Mouse (Mus musculus) right cerebral cortex, postnatal 36 days (tissue): ENCODE data around the gene Nxn.
A peak's percentile ranks its signal among the peaks of the same experiment; 100 is the strongest.

Experiments
- DNase-seq, 2 experiments: peaks; one replicate each; pipeline ENCODE4 v3.0.0; 2022; ENCODE audit warnings: low spot score in 2 of 2, mixed read lengths in 1 of 2

The Nxn gene

DNA sequence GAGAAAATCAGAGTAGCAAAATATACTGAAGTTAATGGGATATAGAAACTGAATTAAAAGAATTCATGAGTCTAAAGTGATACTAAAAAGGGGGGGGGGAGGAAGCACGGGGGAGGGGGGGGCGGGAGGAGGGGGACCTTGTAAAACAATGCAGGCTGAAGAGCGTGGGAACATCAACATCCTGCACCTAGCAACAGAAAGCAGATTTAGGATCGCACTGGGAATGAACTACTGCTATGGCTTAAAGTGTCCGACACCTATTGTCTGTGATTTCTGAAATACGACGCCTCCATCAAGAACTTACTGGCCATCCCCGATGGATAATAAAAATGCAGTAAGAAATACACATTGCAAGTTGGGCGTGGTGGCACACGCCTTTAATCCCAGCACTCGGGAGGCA is 95.6 kb downstream of the Nxn start:
- DNase-seq, result no peak

DNA sequence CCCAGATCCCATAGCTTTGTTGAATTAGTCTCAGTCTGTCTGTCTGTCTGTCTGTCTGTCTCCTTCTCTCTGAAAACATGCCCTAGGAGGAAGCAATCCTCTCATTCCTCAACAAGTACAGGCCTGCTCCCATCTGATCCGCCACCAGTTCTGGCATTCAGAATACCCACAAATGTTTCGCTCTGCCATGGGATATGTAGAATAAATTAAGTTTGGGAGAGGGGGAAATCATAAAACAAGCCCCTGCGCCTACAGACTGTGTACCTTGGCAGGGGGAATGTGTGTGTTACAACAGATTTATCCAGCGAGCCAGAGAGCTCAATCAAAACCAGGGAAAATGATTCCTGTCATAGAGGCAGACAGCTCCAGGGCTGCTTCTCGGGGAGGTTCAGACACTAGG is 98.1 kb downstream of the Nxn start:
- no peak for DNase-seq

DNA sequence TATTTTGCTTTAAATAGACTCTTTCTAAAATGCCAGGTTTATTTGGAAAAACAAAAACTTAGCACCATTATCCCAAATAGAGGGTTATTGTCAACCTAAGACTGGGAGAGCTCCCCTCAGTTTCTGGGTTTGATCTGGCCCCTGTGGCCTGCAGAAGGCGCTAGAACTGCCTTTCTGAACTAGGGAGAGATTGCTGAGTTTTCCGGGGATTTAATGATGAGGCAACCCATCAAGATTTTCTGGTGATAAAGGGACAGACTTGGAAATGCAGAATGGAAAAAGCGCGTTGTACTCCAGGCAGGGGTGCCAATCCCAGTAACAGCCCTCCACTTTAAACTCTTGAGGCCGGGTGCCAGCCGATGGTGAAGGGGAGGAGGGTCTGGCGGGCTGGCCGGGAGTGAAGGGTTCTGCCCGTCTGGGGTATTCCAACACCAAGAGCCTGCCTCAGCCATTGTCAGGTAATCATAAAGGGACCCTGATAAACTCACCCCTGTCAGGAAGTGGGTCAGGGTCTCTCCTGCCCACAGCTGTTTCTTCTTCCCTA is 100.4 kb downstream of the Nxn start:
- no peak for DNase-seq

DNA sequence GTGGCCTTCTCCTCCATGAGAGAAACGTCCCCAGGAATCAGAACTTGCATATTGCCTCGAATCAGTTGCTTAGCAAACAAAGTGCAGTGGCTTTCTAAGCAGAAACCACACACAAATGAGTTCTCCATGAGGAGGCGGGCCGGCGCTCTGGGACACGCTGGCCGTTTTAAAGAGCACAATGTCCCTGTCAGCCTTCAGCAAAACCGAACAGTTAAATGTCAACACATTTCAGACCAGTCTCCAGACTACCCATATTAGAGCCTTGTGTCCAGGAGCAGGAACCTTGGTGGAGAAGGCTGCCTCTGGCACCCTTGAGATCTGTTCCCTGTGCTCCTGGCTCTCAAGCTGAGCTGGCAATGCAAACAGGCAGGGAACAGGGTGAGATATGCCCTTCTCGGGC is 101.7 kb downstream of the Nxn start:
- no peak for DNase-seq

DNA sequence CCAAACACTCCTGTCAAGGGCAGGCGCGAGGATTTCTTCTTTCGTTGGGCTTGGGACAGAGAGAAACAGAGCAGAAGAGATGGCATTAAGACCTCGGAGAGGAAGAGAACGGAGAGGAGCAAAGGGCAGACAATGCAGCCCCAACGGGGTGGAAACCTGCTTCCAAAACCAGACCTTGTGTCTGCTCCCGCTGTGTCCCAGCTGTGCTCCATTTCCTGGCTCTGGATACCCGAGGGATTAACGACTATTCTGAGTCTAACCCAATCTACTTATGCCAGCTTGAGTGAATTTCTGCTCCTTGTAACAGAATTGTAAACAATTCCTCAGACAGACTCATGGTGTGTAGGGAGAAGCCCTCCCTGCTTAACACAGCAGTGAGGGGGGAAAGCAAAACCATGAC is 104.1 kb downstream of the Nxn start:
- DNase-seq, result no peak

DNA sequence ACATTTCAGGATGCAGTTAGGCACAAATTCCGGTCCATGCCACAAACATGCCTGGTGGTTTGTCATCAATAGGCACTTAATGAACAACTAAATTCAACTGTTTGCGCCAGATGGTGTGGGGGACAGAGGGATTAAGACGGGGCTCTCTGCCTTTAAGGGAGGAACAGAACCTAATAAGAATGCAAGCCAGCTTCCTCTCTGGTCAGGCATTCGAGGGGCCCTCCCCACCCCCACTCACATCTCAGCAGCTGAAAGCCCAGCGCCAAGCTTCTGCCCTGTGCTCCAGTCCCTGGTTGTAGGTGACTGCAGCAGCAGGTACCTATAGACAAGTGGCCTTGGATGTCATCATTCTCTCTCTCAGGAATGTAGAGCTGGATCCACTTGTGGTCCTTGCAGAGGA is 104.9 kb downstream of the Nxn start:
- no peak for DNase-seq

DNA sequence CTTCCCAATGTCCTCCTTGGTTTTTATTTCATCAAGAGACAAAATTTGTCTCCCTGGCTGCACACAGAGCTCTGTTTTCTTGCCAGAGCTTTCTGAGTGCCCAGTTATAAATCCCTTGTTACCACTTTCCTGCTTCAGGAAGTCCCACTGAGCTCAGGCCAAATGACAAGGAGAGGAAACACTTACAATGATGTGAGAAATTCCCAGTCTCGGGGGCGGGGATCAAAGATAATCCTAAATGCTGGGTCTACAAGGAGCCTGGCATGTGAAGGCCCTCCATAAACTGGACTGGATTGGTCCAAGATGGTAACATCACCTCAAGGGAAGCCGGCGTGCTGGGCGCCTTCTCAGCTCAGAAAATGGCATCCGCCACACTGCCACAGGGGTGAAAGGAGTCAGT is 106.1 kb downstream of the Nxn start:
- DNase-seq, result no peak

DNA sequence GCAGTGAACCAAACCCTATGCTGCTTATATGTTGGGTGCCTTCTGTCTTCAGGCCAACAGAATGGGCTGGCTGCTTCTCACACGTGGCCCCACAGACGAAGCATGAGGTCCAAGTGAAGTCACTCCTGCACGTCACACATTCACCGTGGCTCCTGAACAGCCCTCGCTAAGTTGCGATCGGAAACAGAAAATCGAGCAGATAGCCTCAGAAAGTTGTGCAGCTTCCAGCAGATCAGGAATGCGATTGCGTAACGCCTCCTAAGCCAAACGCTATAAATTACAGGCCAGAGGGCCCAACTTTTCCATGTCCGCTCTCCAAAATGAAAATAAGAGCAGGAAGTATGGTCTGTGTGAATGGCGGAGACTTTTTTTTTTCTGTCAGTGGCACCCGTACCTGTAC is 106.5 kb downstream of the Nxn start:
- no peak for DNase-seq

DNA sequence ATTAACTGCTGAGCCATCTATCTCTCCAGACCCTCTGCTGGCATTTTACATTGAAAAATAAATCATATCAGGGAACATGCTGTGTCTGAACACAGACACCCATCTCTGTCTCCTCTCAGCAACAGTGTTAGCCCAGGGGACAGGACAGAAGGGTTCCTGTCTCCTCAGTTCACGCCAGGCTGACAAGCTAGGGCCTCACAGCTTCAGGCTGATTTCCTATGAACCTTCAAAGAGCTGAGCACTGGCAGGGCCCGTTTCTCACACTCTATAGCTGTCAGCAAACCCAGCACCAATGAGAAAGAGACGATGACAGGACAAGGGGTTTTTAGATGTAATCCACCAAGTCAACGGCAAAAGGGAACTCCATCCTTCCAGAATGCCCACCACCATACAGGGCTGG is 107.0 kb downstream of the Nxn start:
- DNase-seq, result no peak

DNA sequence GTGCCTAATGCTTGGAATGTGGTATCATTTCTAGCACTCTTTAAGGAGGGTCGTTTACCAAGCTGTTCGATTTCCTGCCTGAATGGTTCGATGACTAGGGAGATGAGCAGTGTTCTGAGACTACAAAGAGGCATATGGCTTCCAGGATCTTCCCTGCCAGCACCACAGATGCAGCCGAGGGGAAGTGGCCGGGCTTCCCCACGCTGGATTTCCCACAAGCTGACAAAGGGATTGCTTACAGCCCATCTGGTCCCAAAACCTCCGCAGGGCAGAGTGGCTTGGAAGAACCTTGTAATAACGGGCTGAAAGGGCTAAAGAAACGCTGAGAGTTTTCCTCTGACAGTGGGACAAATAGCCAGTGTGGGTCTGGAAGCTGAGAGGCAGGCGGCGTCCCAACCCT is 108.6 kb downstream of the Nxn start:
- DNase-seq, result peak; percentile 24 to 25

DNA sequence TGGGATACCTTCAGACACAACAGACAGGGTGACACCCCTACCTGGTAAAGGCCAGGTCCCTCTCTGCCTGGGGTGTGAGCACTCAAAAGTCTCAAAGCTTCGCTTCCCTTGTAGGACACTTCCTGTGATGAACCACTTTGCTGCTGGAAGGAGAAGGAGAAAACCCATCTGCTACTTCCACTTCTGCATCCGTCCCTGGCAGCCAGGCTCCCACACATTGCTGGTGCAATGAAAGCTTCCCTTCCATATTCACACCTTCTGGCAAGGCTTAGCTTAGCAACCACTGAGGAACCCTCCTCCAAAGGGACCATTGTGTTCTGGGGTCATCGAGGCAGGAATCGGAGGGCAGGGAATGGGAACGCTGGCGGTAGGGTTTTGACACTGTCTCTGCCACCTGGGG is 110.3 kb downstream of the Nxn start:
- DNase-seq, result peak; percentile 22 to 23

DNA sequence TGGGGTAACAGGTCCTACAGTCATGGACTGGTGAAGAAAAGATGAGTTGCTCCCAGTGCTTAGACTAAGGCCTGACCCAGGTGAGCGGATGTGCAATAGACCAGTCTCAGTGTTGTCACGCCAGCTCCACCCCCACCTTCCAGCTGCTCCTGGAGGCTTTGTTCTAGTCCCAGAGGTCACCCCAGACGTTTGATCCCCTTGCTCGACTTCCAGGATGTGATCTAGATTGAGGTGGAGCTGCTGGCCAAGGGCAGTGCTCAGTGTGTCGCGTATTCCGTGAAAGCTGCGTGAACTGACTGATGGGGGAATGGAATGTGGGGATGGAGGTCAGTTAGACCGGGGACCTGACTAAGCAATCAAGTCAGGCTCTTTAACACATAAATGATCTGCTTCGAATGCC is 111.6 kb downstream of the Nxn start:
- DNase-seq, result no peak

DNA sequence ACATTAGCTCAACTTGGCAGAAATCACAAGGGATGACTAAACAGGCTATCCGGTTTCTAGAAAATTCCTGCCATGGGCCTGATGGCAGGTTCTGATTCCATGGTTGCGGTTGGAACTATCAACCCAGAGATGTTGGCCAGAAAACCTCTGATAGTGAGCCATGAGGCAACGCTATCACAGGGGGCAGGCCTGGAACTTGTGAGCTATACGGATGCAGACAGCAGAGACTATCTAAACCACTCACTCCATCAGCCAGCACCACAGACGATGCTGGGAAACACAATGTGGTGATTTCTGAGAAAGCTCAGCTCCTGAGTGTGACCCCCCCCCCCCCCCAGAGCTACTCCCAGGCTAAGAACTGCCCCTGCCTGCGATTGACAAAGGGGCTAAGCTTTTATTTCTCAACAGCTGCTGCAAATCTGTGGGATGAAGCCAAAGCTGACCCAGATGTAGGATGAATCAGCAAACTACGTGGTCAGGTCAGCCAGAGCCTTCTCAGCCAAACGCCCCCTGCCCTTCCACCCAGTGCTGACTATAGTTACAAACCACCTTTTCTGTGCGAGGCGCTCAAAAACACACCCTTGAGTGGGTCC is 112.3 kb downstream of the Nxn start:
- DNase-seq, result no peak

DNA sequence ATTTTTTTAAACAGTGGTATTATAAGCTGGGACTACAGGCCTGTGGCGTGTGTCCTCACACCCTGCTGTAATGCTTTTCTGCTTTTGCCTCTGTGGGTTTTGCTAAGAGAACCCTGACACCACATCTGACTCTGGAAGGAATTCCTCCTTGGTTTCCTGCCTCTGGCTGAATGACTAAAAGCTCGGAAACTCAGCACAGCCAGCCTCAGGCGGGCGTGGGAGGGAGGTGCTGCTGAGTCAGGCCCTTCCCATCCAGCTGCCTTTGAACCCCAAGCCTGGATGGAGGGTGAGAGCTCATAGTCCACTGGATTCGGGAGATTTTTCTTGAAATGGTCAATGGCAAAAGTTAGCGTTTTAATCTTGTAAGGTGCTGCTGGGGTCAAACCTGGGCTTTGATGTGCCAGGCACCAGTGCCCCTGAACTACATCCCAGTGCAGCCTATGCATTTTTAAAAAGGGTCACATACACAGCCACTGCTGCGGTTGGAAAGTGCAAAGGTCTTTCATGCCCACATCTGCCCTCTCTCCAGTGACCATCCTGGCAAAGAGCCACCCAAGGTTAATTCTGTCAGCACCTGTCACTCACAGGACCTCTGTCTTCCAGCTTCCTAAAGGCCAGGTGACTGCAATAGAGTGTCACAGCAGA is 113.4 kb downstream of the Nxn start:
- no peak for DNase-seq

DNA sequence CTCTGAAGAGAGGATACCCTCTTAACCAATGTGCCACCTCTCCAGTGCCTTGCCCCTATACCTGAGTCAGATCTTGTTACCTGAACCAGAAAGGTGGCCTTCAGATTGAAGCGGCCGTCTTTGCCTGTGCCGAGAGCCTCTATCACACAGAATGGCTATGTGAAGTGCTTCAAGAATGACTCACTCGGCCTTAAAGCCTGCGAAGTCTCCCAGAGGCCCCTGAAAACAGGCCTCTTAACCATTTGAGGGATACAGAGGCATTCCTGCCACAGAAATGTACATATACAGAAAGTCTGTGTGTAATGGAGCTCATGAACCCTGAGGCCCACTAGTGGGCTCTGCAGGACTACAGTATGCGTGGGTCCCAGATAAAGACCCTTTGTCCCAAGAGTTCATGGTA is 115.1 kb downstream of the Nxn start:
- no peak for DNase-seq

DNA sequence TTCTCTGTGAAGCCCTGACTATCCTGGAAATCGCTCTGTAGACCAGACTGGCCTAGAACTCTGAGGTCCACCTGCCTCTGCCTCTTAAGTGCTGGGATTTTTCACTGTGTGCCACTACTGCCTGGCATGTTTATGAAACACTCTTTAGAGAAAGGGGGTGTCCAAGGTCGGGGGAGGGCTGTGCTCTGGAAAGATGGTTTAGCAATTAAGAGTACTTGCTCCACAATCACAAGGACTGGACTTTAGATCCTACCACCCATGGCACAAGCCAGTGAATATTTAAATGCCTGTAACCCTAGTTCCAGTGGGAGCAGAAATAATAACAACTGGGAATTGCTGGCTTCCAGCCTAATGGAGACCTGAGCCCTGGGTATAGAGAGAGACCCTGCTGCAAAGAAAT is 119.0 kb downstream of the Nxn start:
- no peak for DNase-seq

DNA sequence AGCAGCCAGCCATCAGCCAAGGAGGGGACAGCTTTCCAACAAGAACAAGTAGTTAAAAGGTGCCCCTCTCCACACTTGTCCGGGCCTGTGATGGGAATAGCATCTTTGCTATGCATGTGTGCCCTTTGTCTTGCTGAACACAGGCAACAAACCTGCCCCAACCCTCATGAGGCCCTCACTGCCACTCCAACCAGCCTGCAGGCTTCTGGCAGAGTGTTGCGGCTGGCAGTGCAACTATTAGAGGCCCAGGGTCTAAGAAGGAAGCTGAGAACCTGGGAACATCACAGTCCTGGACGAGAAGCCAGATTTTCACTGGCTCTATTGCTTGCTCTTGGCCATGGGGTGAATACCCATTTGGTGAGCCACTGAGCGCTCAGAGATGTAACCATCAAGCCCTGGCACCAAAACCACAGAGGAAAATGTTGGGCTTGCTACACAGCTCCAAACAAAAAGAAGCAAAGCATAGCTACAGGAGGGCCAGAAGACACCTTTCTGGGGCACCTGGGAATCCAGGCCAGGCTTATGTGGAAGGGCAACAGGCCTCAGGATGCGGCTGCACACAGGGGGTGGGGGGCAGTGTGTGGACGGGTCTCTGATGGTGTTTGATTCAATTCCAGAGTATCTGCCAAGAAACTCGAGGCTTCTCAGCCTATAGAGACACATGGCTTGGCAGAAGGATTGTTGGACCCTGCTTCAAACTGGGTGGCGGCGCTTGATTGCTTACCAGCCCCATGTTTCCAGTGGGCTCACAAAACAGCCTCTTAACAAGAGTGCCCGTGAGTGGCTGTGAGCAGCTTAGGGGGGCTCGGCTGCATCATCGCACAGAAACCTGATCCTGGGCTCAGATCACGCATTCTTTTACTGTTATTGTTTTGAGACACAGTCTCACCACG is 119.7 kb downstream of the Nxn start:
- DNase-seq, result no peak

DNA sequence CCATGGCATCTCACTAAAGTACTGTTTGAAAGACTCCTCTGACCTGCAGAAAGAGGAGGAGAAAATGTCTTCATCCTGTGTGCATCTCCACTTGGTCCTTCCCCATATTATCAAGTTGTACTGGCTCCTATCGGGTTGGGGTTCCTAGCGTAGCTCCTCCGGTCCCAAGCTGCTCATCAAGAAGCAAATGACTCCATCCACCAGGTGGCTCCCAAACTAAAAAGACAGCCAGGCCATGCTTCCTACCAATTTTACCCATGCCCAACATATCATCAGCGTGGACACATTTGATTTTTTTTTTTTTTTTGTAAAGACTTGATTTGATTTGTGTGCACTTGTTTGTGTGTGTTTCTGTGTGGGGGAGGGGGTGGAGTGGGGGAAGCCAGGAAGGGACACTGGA is 126.5 kb downstream of the Nxn start:
- DNase-seq, result no peak

DNA sequence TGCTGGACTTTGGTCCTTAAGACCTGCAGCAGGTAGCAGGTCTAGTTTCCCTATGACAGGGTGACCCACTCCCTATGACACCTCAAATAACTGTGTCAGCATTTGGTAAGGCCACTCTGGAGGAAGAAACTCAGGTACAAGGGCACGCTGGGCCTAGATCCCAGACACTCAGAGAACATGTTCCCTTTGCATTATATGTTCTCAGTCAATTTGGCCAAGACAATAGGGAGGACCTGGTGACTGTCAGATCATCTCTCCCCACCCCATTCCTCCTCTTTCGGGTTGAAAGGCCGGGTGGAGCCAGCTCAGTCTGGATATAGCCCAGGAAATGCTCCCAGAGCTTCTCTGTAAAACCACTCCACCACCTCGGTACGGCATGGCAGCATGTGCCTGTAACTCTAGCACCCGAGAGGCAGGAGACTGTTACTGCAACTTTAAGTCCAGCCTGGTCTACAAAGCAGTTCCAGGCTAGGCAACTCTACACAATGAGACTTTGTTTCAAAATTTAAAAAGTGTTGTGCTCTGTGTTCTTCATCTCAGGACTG is 130.3 kb downstream of the Nxn start:
- DNase-seq, result no peak

DNA sequence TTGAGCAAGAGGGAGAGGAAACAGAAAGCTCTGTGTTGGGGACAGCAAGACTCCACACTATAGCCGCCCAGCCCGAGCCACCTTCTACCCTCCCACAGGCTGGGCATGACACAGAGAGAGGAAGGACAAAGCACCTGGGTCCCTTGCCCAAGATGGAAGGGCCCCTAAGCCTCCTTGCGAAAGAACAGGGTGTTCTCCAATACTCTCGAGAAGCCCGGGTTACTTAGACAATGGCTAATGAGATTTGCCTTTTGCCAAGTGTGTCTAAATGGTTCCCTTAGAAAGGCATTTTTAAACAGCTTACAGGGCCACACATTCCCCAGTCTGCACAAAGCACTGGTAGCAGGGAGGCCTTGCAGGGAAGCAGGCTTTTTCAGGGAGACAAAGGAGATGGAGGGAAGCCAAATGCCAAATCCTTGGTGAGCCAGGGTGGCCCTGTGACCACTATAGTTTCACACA is 130.9 kb downstream of the Nxn start:
- DNase-seq, result peak; percentile 24 to 25

DNA sequence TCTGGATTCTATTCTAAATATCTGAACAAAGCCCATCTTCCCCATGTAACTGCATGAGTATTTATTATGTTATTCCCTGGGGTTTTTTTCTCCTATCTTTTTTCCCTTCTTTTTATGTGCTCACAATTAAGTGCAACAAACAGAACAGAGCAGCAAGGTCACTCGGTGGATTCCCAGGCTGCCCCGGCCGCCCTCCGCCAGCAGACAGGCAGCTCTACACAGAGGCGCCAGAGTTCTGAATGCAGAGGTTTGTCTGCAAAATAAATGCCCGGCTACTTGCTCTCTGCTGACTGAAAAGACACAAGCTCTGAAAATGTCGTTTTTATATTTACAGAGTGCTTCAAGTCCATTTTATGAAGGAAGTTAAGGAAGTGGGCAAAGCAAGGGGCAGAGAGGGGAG is 131.4 kb downstream of the Nxn start:
- DNase-seq, result no peak

DNA sequence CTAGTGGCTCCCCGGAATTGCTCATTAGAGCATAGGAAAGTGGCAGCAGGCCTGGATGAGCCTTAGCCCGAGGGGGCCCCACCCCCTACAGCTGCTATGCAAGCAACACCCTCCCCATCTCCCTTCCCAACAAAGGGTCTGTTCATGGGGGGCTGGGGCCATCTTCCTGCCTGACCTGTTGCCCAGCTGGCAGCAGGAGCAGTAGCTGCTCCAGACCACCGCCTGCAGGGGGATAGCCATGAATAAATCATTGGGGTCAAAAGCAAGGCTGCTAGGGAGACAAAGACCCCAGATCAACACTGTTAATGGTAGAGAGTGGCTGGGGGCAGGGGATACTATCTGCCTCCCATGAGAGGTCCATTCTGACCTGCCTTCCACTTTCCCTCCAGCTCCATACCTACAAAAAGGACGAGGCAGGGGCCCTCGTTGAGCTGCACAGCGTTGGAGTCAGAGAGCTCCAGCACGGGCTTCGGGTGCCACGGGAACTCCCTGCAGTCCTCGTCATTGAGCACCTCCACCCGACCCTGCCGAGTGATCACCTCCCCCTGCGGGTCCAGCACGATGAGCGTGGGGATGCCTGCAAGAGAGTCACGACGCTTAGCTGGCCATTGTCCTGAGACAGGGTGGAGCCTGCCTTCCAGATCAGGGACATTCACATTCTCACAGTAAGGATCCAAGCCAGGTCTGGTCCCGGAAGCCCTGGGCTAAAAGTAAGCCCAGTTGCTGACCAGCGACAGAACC is 136.2 kb downstream of the Nxn start:
- no peak for DNase-seq
